Mouse (Mus musculus): ENCODE results near the gene Ccdc107.

- TF ChIP-seq CTCF (IDR thresholded peaks at IDR 0.05; ENCODE audit: control insufficient read depth, insufficient read depth, insufficient replicate concordance, low read depth, low read length) (no peak), POLR2A (IDR thresholded peaks at IDR 0.05; ENCODE audit: control insufficient read depth, low read depth, low read length) (no peak)
Observed at GRCm38 (mm10) chr4:43509109-43509508, 16.4 kb downstream of the Ccdc107 start.
